Mouse (Mus musculus): Measurements from ENCODE around the gene Afmid. TPM values are rescaled to one million over a fixed set of nuclear protein-coding genes. Genes with fewer than 3 reads are reported as not detected.
"Not testable (repeated sequence)": the region's sequence is repeated elsewhere in the genome, so short reads cannot be mapped to it uniquely, and the experiment has no call there.

Afmid gene
- polyA plus RNA-seq, 1 experiment from 2014 or later: 9.6 TPM

- H3K4me1 ChIP-seq (ENCODE audit: control insufficient read depth, insufficient read depth, low read length): peaks cover 42% of the 10 kb centered on the region
- no peaks in the 10 kb centered on the region for H3K9me3 ChIP-seq (ENCODE audit: control insufficient read depth, low read length)
- H3K27me3 ChIP-seq (replicated peaks; ENCODE audit: control insufficient read depth, insufficient read depth, low read length): no peaks in the 10 kb centered on the region
- H3K27ac ChIP-seq (ENCODE audit: low read length): peak overlapping the region; percentile 92
- peak overlapping the region; percentile 77 for H3K9ac ChIP-seq (ENCODE audit: low read depth, low read length)
- H3K4me2 ChIP-seq (ENCODE audit: low read depth, low read length): peak overlapping the region; percentile 91
- H3K4me3 ChIP-seq (ENCODE audit: low read length): peak overlapping the region; percentile 64
- whole genome bisulfite sequencing: 23% methylated on average over 18 of the region's 18 CpGs
- ATAC-seq: no peak
- H3K36me3 ChIP-seq (ENCODE audit: control insufficient read depth, insufficient read depth, low read length): peaks cover 3% of the 10 kb centered on the region; the same call in 1 of the 2 replicates
Measured at GRCm38 (mm10) chr11:117781199-117781821, 44.4 kb upstream of the Afmid start.

- peak within 1 kb of the TSS; percentile 92 for H3K27ac ChIP-seq (ENCODE audit: low read length)
- peaks cover 42% of the 10 kb centered on the region for H3K4me1 ChIP-seq (ENCODE audit: control insufficient read depth, insufficient read depth, low read length)
- no peaks in the 10 kb centered on the region for H3K27me3 ChIP-seq (replicated peaks; ENCODE audit: control insufficient read depth, insufficient read depth, low read length)
- H3K4me3 ChIP-seq (ENCODE audit: low read length): peak within 1 kb of the TSS; percentile 64
- H3K9me3 ChIP-seq (ENCODE audit: control insufficient read depth, low read length): no peaks in the 10 kb centered on the region
- 60% methylated on average over 24 of the region's 24 CpGs for WGBS
- peak within 1 kb of the TSS; percentile 91 for H3K4me2 ChIP-seq (ENCODE audit: low read depth, low read length)
- H3K36me3 ChIP-seq (ENCODE audit: control insufficient read depth, insufficient read depth, low read length): peaks cover 3% of the 10 kb centered on the region; the same call in 1 of the 2 replicates
- no peak for ATAC-seq
- H3K9ac ChIP-seq (ENCODE audit: low read depth, low read length): peak within 1 kb of the TSS; percentile 77
Measured at GRCm38 (mm10) chr11:117781993-117782704, 43.6 kb upstream of the Afmid start, which contains the start of the genes Tmc8 and Tmc6. Gene Tmc8, plus strand, starts transcription at chr11:117782076. Gene Tmc6, minus strand, starts transcription at chr11:117782198.

DNA sequence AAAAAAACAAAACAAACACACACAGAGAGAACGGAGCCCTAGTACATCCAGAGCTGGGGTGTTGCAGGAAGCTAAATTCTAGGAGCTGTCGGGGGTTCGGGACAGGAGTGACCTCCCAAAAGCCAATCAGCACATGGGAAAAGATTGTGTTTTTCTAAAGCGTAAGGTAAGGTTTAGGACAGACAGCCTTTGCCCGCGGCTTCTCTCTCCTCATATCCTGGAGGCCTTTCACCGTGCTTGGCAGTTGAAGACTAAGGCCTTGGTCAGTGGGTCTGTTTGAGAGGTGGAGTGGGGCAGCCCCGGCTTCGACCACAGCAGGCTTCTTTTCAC, 43.1 kb upstream of the Afmid start:
- no peak for ATAC-seq
- H3K36me3 ChIP-seq (ENCODE audit: control insufficient read depth, insufficient read depth, low read length): no peaks in the 10 kb centered on the region; the same call in 1 of the 2 replicates
- peak overlapping the region; percentile 38 for H3K4me3 ChIP-seq (ENCODE audit: low read length)
- peak overlapping the region; percentile 4 for H3K27ac ChIP-seq (ENCODE audit: low read length)
- peak overlapping the region; percentile 56 for H3K4me2 ChIP-seq (ENCODE audit: low read depth, low read length)
- peak overlapping the region; percentile 68 for H3K9ac ChIP-seq (ENCODE audit: low read depth, low read length)
- 62% methylated on average over 9 of the region's 9 CpGs for WGBS
- no peaks in the 10 kb centered on the region for H3K9me3 ChIP-seq (ENCODE audit: control insufficient read depth, low read length)
- no peaks in the 10 kb centered on the region for H3K27me3 ChIP-seq (replicated peaks; ENCODE audit: control insufficient read depth, insufficient read depth, low read length)
- peaks cover 42% of the 10 kb centered on the region for H3K4me1 ChIP-seq (ENCODE audit: control insufficient read depth, insufficient read depth, low read length)

- H3K9me3 ChIP-seq (ENCODE audit: control insufficient read depth, low read length): no peaks in the 10 kb centered on the region
- 12% methylated on average over 31 of the region's 31 CpGs for WGBS
- no peaks in the 10 kb centered on the region; the same call in 1 of the 2 replicates for H3K36me3 ChIP-seq (ENCODE audit: control insufficient read depth, insufficient read depth, low read length)
- H3K27me3 ChIP-seq (replicated peaks; ENCODE audit: control insufficient read depth, insufficient read depth, low read length): no peaks in the 10 kb centered on the region
- peak overlapping the region; percentile 68 for H3K9ac ChIP-seq (ENCODE audit: low read depth, low read length)
- peak overlapping the region; percentile 56 for H3K4me2 ChIP-seq (ENCODE audit: low read depth, low read length)
- ATAC-seq: no peak
- H3K4me1 ChIP-seq (ENCODE audit: control insufficient read depth, insufficient read depth, low read length): peaks cover 42% of the 10 kb centered on the region
- peak overlapping the region; percentile 4 for H3K27ac ChIP-seq (ENCODE audit: low read length)
- H3K4me3 ChIP-seq (ENCODE audit: low read length): peak overlapping the region; percentile 38
Measured at GRCm38 (mm10) chr11:117783089-117783488, 42.6 kb upstream of the Afmid start.

DNA sequence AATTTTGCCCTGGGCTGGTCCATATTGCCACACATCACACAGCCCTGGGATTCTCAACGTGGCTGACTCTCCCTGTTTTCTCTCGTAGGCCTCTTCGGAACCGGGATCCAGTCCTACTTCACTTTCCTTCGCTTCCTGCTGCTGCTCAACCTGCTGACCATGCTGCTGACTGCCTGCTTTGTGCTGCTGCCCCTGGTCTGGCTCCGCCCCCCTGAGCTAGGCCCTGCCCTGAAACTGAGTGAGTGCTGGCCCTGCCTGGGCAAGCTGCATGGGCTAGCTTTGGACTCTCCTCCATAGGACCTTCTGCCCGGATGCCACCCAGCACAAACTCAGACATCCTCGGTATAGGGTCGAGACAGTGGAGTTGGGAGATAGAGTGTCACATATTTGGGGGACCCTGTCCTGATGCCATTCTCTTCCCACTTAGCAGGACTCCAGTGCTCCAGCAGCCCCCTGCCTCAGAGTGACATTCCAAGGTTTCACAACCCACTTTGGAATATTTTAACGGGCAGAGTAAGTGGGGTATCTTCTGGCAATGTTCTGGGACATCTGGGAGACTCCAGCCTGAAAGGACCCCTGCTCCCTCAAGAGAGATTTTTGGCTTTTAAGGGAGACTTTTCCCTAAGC, 41.9 kb upstream of the Afmid start:
- Histone ChIP-seq H3K27ac (ENCODE audit: low read length) (no peak overlapping the region), H3K9me3 (ENCODE audit: control insufficient read depth, low read length) (no peaks in the 10 kb centered on the region), H3K9ac (ENCODE audit: low read depth, low read length) (peak overlapping the region; percentile 68), H3K4me2 (ENCODE audit: low read depth, low read length) (peak overlapping the region; percentile 56), H3K4me1 (ENCODE audit: control insufficient read depth, insufficient read depth, low read length) (peaks cover 38% of the 10 kb centered on the region), H3K27me3 (replicated peaks; ENCODE audit: control insufficient read depth, insufficient read depth, low read length) (no peaks in the 10 kb centered on the region), H3K4me3 (ENCODE audit: low read length) (peak overlapping the region; percentile 38), H3K36me3 (ENCODE audit: control insufficient read depth, insufficient read depth, low read length) (no peaks in the 10 kb centered on the region)
- WGBS: 54% methylated on average over 10 of the region's 10 CpGs
- ATAC-seq: no peak

GRCm38 (mm10) chr11:117786294-117786693, 39.4 kb upstream of the Afmid start:
- no peak overlapping the region for H3K27ac ChIP-seq (ENCODE audit: low read length)
- peaks cover 17% of the 10 kb centered on the region for H3K4me1 ChIP-seq (ENCODE audit: control insufficient read depth, insufficient read depth, low read length)
- no peaks in the 10 kb centered on the region for H3K27me3 ChIP-seq (replicated peaks; ENCODE audit: control insufficient read depth, insufficient read depth, low read length)
- H3K9ac ChIP-seq (ENCODE audit: low read depth, low read length): no peak overlapping the region
- no peaks in the 10 kb centered on the region for H3K36me3 ChIP-seq (ENCODE audit: control insufficient read depth, insufficient read depth, low read length)
- no peak overlapping the region for H3K4me2 ChIP-seq (ENCODE audit: low read depth, low read length)
- WGBS: 11% methylated on average over 10 of the region's 10 CpGs
- H3K9me3 ChIP-seq (ENCODE audit: control insufficient read depth, low read length): no peaks in the 10 kb centered on the region
- no peak overlapping the region for H3K4me3 ChIP-seq (ENCODE audit: low read length)
- no peak for ATAC-seq

DNA sequence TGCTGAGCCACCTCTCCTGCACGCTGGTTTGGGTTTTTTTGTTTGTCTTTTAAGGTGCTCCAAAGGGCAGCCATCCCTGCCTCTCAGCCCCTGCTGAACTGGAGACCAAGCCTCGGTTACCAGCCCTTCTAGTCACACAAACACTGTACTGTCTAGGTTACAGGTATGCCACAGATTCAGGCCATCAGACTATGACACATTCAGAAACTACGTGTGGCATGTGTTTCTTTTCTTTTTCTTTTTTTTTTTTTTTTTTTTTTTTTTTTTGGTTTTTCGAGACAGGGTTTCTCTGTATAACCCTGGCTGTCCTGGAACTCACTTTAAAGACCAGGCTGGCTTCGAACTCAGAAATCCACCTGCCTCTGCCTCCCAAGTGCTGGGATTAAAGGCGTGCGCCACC, 37.2 kb upstream of the Afmid start:
- ATAC-seq; H3K36me3 ChIP-seq (ENCODE audit: control insufficient read depth, insufficient read depth, low read length); H3K9me3 ChIP-seq (ENCODE audit: control insufficient read depth, low read length); H3K27ac ChIP-seq (ENCODE audit: low read length); H3K4me3 ChIP-seq (ENCODE audit: low read length); H3K9ac ChIP-seq (ENCODE audit: low read depth, low read length); H3K27me3 ChIP-seq (replicated peaks; ENCODE audit: control insufficient read depth, insufficient read depth, low read length); H3K4me2 ChIP-seq (ENCODE audit: low read depth, low read length): not testable (repeated sequence)
- H3K4me1 ChIP-seq (ENCODE audit: control insufficient read depth, insufficient read depth, low read length): peaks cover 12% of the 10 kb centered on the region
- WGBS: 79% methylated on average over 7 of the region's 7 CpGs

- H3K36me3 ChIP-seq (ENCODE audit: control insufficient read depth, insufficient read depth, low read length): no peaks in the 10 kb centered on the region
- no peaks in the 10 kb centered on the region for H3K27me3 ChIP-seq (replicated peaks; ENCODE audit: control insufficient read depth, insufficient read depth, low read length)
- peak overlapping the region; percentile 44 for H3K4me3 ChIP-seq (ENCODE audit: low read length)
- H3K9ac ChIP-seq (ENCODE audit: low read depth, low read length): peak overlapping the region; percentile 65
- H3K27ac ChIP-seq (ENCODE audit: low read length): peak overlapping the region; percentile 90
- ATAC-seq: peak; percentile 71
- peaks cover 12% of the 10 kb centered on the region for H3K4me1 ChIP-seq (ENCODE audit: control insufficient read depth, insufficient read depth, low read length)
- WGBS: 7% methylated on average over 14 of the region's 14 CpGs
- peak overlapping the region; percentile 68 for H3K4me2 ChIP-seq (ENCODE audit: low read depth, low read length)
- H3K9me3 ChIP-seq (ENCODE audit: control insufficient read depth, low read length): no peaks in the 10 kb centered on the region
Measured at GRCm38 (mm10) chr11:117790286-117790685, 35.4 kb upstream of the Afmid start.

GRCm38 (mm10) chr11:117790703-117791440, 34.9 kb upstream of the Afmid start:
- Histone ChIP-seq H3K9me3 (ENCODE audit: control insufficient read depth, low read length) (no peaks in the 10 kb centered on the region), H3K4me3 (ENCODE audit: low read length) (peak overlapping the region; percentile 44), H3K36me3 (ENCODE audit: control insufficient read depth, insufficient read depth, low read length) (no peaks in the 10 kb centered on the region), H3K27ac (ENCODE audit: low read length) (peak overlapping the region; percentile 90), H3K9ac (ENCODE audit: low read depth, low read length) (peak overlapping the region; percentile 70), H3K27me3 (replicated peaks; ENCODE audit: control insufficient read depth, insufficient read depth, low read length) (no peaks in the 10 kb centered on the region), H3K4me2 (ENCODE audit: low read depth, low read length) (peak overlapping the region; percentile 68), H3K4me1 (ENCODE audit: control insufficient read depth, insufficient read depth, low read length) (peaks cover 12% of the 10 kb centered on the region)
- 29% methylated on average over 23 of the region's 23 CpGs for WGBS
- ATAC-seq: peak; percentile 93

All from intestine, embryonic 16.5 days (tissue).